9 mouse cellular contexts compared by ENCODE assay signal in genomic region chr2:172215508-172216162, GRCm38 (mm10). TPM values are rescaled to one million over a fixed set of nuclear protein-coding genes. Genes with fewer than 3 reads are reported as not detected.
DNase-seq lines count a peak whose midpoint lies in the region; ATAC-seq and TF ChIP-seq lines count a peak whose summit lies in the region.
"Had no signal": no experiment of that assay in that cellular context is flagged by ENCODE, and none has a peak within 500 bp of the region (broad histone marks: within the 10 kb centered on the region; RNA-seq: fewer than 3 reads in every experiment).

No protein-coding gene starts in this region.

- no peak for TF ChIP-seq EP300 in MEL (IDR thresholded peaks at IDR 0.05; ENCODE audit: low read depth in 1 of 2, low read length in 2 of 2)

- TF ChIP-seq RAD21 in MEL (IDR thresholded peaks at IDR 0.05; ENCODE audit: low read depth, low read length), result peak; percentile 89

- ATAC-seq in liver, embryonic 12.5 days, result no peak
- no peak for ATAC-seq in midbrain, postnatal 0 days (ENCODE audit: low FRiP score)

- H3K9ac ChIP-seq in liver, embryonic 12.5 days, result no peak overlapping the region
- H3K9ac ChIP-seq in MEL (ENCODE audit: control insufficient read depth, low read depth, low read length, poor library complexity, severe bottlenecking), result no peak overlapping the region
- no peak overlapping the region for H3K9ac ChIP-seq in midbrain, postnatal 0 days (replicated peaks; ENCODE audit: low read length, poor library complexity, severe bottlenecking)

- intact Hi-C loops in left cerebral cortex, adult 2 months (cut with DNase I), result loop anchor here (1.0 to 2.0 kb wide), 4 partner anchors 723 to 1695 kb away; no protein-coding TSS in a partner anchor

- H3K4me1 ChIP-seq in liver, embryonic 12.5 days, result no peaks in the 10 kb centered on the region
- H3K4me1 ChIP-seq in MEL (ENCODE audit: control insufficient read depth in 1 of 2, insufficient read depth in 2 of 2, low read length in 2 of 2), result no peaks in the 10 kb centered on the region
- no peaks in the 10 kb centered on the region for H3K4me1 ChIP-seq in cerebellum, adult 2 months (ENCODE audit: control insufficient read depth, insufficient read depth, low read length)
- H3K4me1 ChIP-seq in midbrain, postnatal 0 days (ENCODE audit: insufficient read depth, low read length), result no peaks in the 10 kb centered on the region

- no peak for TF ChIP-seq POLR2A in MEL (IDR thresholded peaks at IDR 0.05; ENCODE audit: control insufficient read depth in 1 of 2, insufficient read depth in 1 of 2, low read depth in 1 of 2, low read length in 2 of 2, poor library complexity in 1 of 2)
- no peak for TF ChIP-seq POLR2A in cerebellum, adult 2 months (IDR thresholded peaks at IDR 0.05; ENCODE audit: borderline replicate concordance, insufficient read depth, low read length)

- TF ChIP-seq CTCF in MEL (IDR thresholded peaks at IDR 0.05 in 2 of 3, conservative IDR thresholded peaks at IDR 0.05 in 1 of 3; ENCODE audit: control insufficient read depth in 1 of 3, insufficient read depth in 1 of 3, low read depth in 2 of 3, low read length in 3 of 3, poor library complexity in 1 of 3, severe bottlenecking in 1 of 3), result peak; percentile 74 to 88 (median 76)
- TF ChIP-seq CTCF in cerebellum, adult 2 months (IDR thresholded peaks at IDR 0.05; ENCODE audit: borderline replicate concordance, insufficient read depth, low read depth, low read length), result peak; percentile 78
- TF ChIP-seq CTCF in left cerebral cortex, adult 2 months (IDR thresholded peaks at IDR 0.05), result peak; percentile 69
- TF ChIP-seq CTCF in midbrain, postnatal 0 days (IDR thresholded peaks at IDR 0.05), result peak; percentile 95

- H3K4me3 ChIP-seq in liver, embryonic 12.5 days, result no peak overlapping the region
- no peak overlapping the region for H3K4me3 ChIP-seq in MEL (ENCODE audit: control insufficient read depth in 1 of 2, insufficient read depth in 1 of 2, low read depth in 2 of 2, low read length in 2 of 2)
- no peak overlapping the region for H3K4me3 ChIP-seq in cerebellum, adult 2 months (replicated peaks; ENCODE audit: insufficient read depth, low read depth, low read length)
- no peak overlapping the region for H3K4me3 ChIP-seq in left cerebral cortex, adult 2 months
- H3K4me3 ChIP-seq in midbrain, postnatal 0 days (ENCODE audit: low read depth, low read length), result no peak overlapping the region
- H3K4me3 ChIP-seq: neural tube, embryonic 13.5 days had no signal

- no peaks in the 10 kb centered on the region for H3K9me3 ChIP-seq in liver, embryonic 12.5 days (replicated peaks)
- H3K9me3 ChIP-seq in MEL (replicated peaks; ENCODE audit: insufficient read depth, low read length), result no peaks in the 10 kb centered on the region
- H3K9me3 ChIP-seq in midbrain, postnatal 0 days (ENCODE audit: low read length), result no peaks in the 10 kb centered on the region
- H3K9me3 ChIP-seq: neural tube, embryonic 13.5 days had no signal

- WGBS in liver, embryonic 12.5 days (ENCODE audit: insufficient replicate concordance), result 38% methylated on average over 11 of the region's 11 CpGs
- 8% methylated on average over 11 of the region's 11 CpGs for WGBS in cerebellum, adult 2 months
- WGBS in midbrain, postnatal 0 days, result 39% methylated on average over 11 of the region's 11 CpGs

- DNase-seq in liver, result peak; percentile 50
- peak; percentile 76 for DNase-seq in MEL (ENCODE audit: low read depth, low spot score)
- DNase-seq in cerebellum, adult 2 months, result peak; percentile 72 to 78
- peak; percentile 89 for DNase-seq in forelimb bud, embryonic 11.5 days (ENCODE audit: low read depth, low spot score)
- DNase-seq in left cerebral cortex, adult 2 months (ENCODE audit: extremely low spot score in 1 of 2, low spot score in 2 of 2), result peak; percentile 37 to 50
- peak; percentile 91 for DNase-seq in midbrain, postnatal 0 days (ENCODE audit: low spot score)
- DNase-seq in urinary bladder, postnatal 10 days (ENCODE audit: low spot score), result no peak

- H3K79me2 ChIP-seq in MEL (ENCODE audit: control insufficient read depth, insufficient read depth, low read length, poor library complexity), result no peaks in the 10 kb centered on the region

- no peaks in the 10 kb centered on the region for H3K36me3 ChIP-seq in liver, embryonic 12.5 days
- H3K36me3 ChIP-seq in MEL (ENCODE audit: control insufficient read depth in 1 of 2, insufficient read depth in 2 of 2, low read length in 2 of 2), result no peaks in the 10 kb centered on the region
- no peaks in the 10 kb centered on the region for H3K36me3 ChIP-seq in midbrain, postnatal 0 days (ENCODE audit: insufficient read depth, low read length)
- H3K36me3 ChIP-seq: neural tube, embryonic 13.5 days had no signal

- H3K4me2 ChIP-seq in liver, embryonic 12.5 days, result no peak overlapping the region
- H3K4me2 ChIP-seq in midbrain, postnatal 0 days (ENCODE audit: low read depth, low read length, poor library complexity, severe bottlenecking), result no peak overlapping the region
- H3K4me2 ChIP-seq: neural tube, embryonic 13.5 days had no signal

- no peaks in the 10 kb centered on the region for H3K27me3 ChIP-seq in liver, embryonic 12.5 days (replicated peaks)
- H3K27me3 ChIP-seq in MEL (ENCODE audit: control insufficient read depth in 1 of 2, insufficient read depth in 2 of 2, low read length in 2 of 2), result no peaks in the 10 kb centered on the region
- H3K27me3 ChIP-seq in cerebellum, adult 2 months (ENCODE audit: control insufficient read depth, insufficient read depth, low read length), result no peaks in the 10 kb centered on the region; the same call in 1 of the 2 replicates
- H3K27me3 ChIP-seq in midbrain, postnatal 0 days (ENCODE audit: insufficient read depth, low read length), result no peaks in the 10 kb centered on the region

- H3K27ac ChIP-seq in liver, embryonic 12.5 days, result no peak overlapping the region
- no peak overlapping the region for H3K27ac ChIP-seq in MEL (ENCODE audit: control insufficient read depth, low read depth, low read length)
- H3K27ac ChIP-seq in cerebellum, adult 2 months (ENCODE audit: insufficient read depth, low read length), result no peak overlapping the region
- H3K27ac ChIP-seq in left cerebral cortex, adult 2 months, result no peak overlapping the region
- no peak overlapping the region for H3K27ac ChIP-seq in midbrain, postnatal 0 days (ENCODE audit: low read depth, low read length)
- H3K27ac ChIP-seq: neural tube, embryonic 13.5 days had no signal

TF ChIP-seq in MEL, 35 proteins besides CTCF, POLR2A, EP300 and RAD21:
- TF ChIP-seq MAX (IDR thresholded peaks at IDR 0.05; ENCODE audit: low read length) (no peak), CHD1 (IDR thresholded peaks at IDR 0.05; ENCODE audit: low read depth, low read length) (no peak), KAT2A (conservative IDR thresholded peaks at IDR 0.05; ENCODE audit: low read depth, low read length) (no peak), E2F4 (IDR thresholded peaks at IDR 0.05; ENCODE audit: borderline replicate concordance, low read depth, low read length) (no peak), USF1 (IDR thresholded peaks at IDR 0.05; ENCODE audit: low read depth, low read length) (no peak), MYC (IDR thresholded peaks at IDR 0.05; ENCODE audit: low read depth, low read length) (no peak), ELF1 (IDR thresholded peaks at IDR 0.05; ENCODE audit: low read depth, low read length) (no peak), MAZ (IDR thresholded peaks at IDR 0.05; ENCODE audit: low read depth, low read length) (no peak), ZNF384 (IDR thresholded peaks at IDR 0.05; ENCODE audit: low read depth, low read length) (peak; percentile 95), TAL1 (IDR thresholded peaks at IDR 0.05; ENCODE audit: low read length) (no peak), MEF2A (IDR thresholded peaks at IDR 0.05; ENCODE audit: extremely low read depth, insufficient replicate concordance, low read depth, low read length, poor library complexity, severe bottlenecking) (no peak), UBTF (IDR thresholded peaks at IDR 0.05; ENCODE audit: borderline replicate concordance, insufficient read depth, low read depth, low read length) (no peak), ZKSCAN1 (IDR thresholded peaks at IDR 0.05; ENCODE audit: low read depth, low read length) (no peak), NRF1 (IDR thresholded peaks at IDR 0.05; ENCODE audit: insufficient read depth, low read depth, low read length, poor library complexity, severe bottlenecking) (no peak), MXI1 (IDR thresholded peaks at IDR 0.05; ENCODE audit: low read depth, low read length) (no peak), JUND (IDR thresholded peaks at IDR 0.05; ENCODE audit: low read depth, low read length) (peak; percentile 63; the same call in 1 of the 2 replicates), GATA1 (IDR thresholded peaks at IDR 0.05; ENCODE audit: low read depth, low read length) (no peak), SMC3 (IDR thresholded peaks at IDR 0.05; ENCODE audit: low read depth, low read length) (peak; percentile 76), POLR2AphosphoS2 (IDR thresholded peaks at IDR 0.05; ENCODE audit: low read length) (no peak), HCFC1 (IDR thresholded peaks at IDR 0.05; ENCODE audit: low read depth, low read length) (no peak), TBP (IDR thresholded peaks at IDR 0.05; ENCODE audit: low read depth, low read length) (no peak), RCOR1 (IDR thresholded peaks at IDR 0.05; ENCODE audit: low read depth, low read length) (no peak), ZC3H11A (IDR thresholded peaks at IDR 0.05; ENCODE audit: low read depth, low read length) (peak; percentile 62), TCF12 (IDR thresholded peaks at IDR 0.05; ENCODE audit: low read depth, low read length) (no peak), USF2 (IDR thresholded peaks at IDR 0.05; ENCODE audit: borderline replicate concordance in 1 of 2, insufficient read depth in 1 of 2, low read depth in 1 of 2, low read length in 2 of 2) (no peak), ZMIZ1 (IDR thresholded peaks at IDR 0.05; ENCODE audit: low read depth, low read length) (no peak), SIN3A (IDR thresholded peaks at IDR 0.05; ENCODE audit: low read length) (no peak)

RNA-seq across cellular contexts. Expression of gene Mc3r, which starts 32.7 kb away (rescaled TPM):
- polyA plus RNA-seq in liver, embryonic 12.5 days (2016; fragmentation: Nextera tagmentation; extraction: Ambion mirVana), result 0.05 and 0.12 TPM in 2 replicates
- total RNA-seq in MEL (2012; rRNA removed), result 0.04 TPM in 1 of 2 replicates, not detected in the other
- polyA plus RNA-seq in MEL (2012; ENCODE audit: insufficient read depth in 1 of 2, insufficient read length in 2 of 2, low read depth in 1 of 2, low replicate concordance in 2 of 2, missing spikeins in 1 of 2), result not detected
- 0.18 and 0.27 TPM in 2 replicates for polyA plus RNA-seq in cerebellum, adult 2 months (2012; rRNA removed)
- total RNA-seq in left cerebral cortex, adult 2 months (2021), result under 1 TPM; 0.29 to 0.37 TPM
- 0.60 and 0.71 TPM in 2 replicates for total RNA-seq in midbrain, postnatal 0 days (2014; rRNA removed)
- polyA plus RNA-seq in midbrain, postnatal 0 days (2015; fragmentation: Nextera tagmentation; extraction: Ambion mirVana), result 0.94 and 1.1 TPM in 2 replicates
